Mouse (Mus musculus): ENCODE results near the gene Rnd2. TPM values are rescaled to one million over a fixed set of nuclear protein-coding genes. Genes with fewer than 3 reads are reported as not detected.

The Rnd2 gene
- polyA plus RNA-seq, 1 experiment from 2014 or later = 61.8 TPM

GRCm38 (mm10) chr11:101480912-101481311 lies 16.1 kb downstream of the Rnd2 start:
- no peak overlapping the region for H3K4me2 ChIP-seq (ENCODE audit: low read depth, low read length)
- no peaks in the 10 kb centered on the region for H3K27me3 ChIP-seq (ENCODE audit: control insufficient read depth, insufficient read depth, low read length)
- ATAC-seq (ENCODE audit: low read depth) = no peak
- WGBS = 66% methylated on average over 6 of the region's 6 CpGs
- H3K4me3 ChIP-seq (ENCODE audit: low read depth, low read length) = no peak overlapping the region
- no peak overlapping the region for H3K27ac ChIP-seq (ENCODE audit: low read depth, low read length)
- H3K9ac ChIP-seq (replicated peaks; ENCODE audit: low read depth, low read length) = no peak overlapping the region
- H3K4me1 ChIP-seq (ENCODE audit: control insufficient read depth, insufficient read depth, low read length) = peaks cover 11% of the 10 kb centered on the region; the same call in 1 of the 2 replicates
- H3K36me3 ChIP-seq (ENCODE audit: control insufficient read depth, insufficient read depth, low read length) = no peaks in the 10 kb centered on the region
- H3K9me3 ChIP-seq (ENCODE audit: control insufficient read depth, low read length) = no peaks in the 10 kb centered on the region

GRCm38 (mm10) chr11:101483804-101484203 lies 19.0 kb downstream of the Rnd2 start:
- ATAC-seq (ENCODE audit: low read depth) = no peak
- WGBS = 9% methylated on average over 3 of the region's 3 CpGs
- peaks cover 5% of the 10 kb centered on the region; the same call in 1 of the 2 replicates for H3K4me1 ChIP-seq (ENCODE audit: control insufficient read depth, insufficient read depth, low read length)

GRCm38 (mm10) chr11:101484245-101484644 lies 19.4 kb downstream of the Rnd2 start:
- no peak overlapping the region for H3K9ac ChIP-seq (replicated peaks; ENCODE audit: low read depth, low read length)
- H3K36me3 ChIP-seq (ENCODE audit: control insufficient read depth, insufficient read depth, low read length) = no peaks in the 10 kb centered on the region
- no peak overlapping the region for H3K4me2 ChIP-seq (ENCODE audit: low read depth, low read length)
- H3K9me3 ChIP-seq (ENCODE audit: control insufficient read depth, low read length) = no peaks in the 10 kb centered on the region
- H3K4me3 ChIP-seq (ENCODE audit: low read depth, low read length) = no peak overlapping the region
- H3K4me1 ChIP-seq (ENCODE audit: control insufficient read depth, insufficient read depth, low read length) = peaks cover 2% of the 10 kb centered on the region; the same call in 1 of the 2 replicates
- no peak overlapping the region for H3K27ac ChIP-seq (ENCODE audit: low read depth, low read length)
- WGBS = 72% methylated on average over 6 of the region's 6 CpGs
- ATAC-seq (ENCODE audit: low read depth) = no peak
- no peaks in the 10 kb centered on the region for H3K27me3 ChIP-seq (ENCODE audit: control insufficient read depth, insufficient read depth, low read length)

More at GRCm38 (mm10) chr11:101483804-101484203, 19.0 kb downstream of the Rnd2 start:
- Histone ChIP-seq H3K9ac (replicated peaks; ENCODE audit: low read depth, low read length) (no peak overlapping the region), H3K9me3 (ENCODE audit: control insufficient read depth, low read length) (no peaks in the 10 kb centered on the region), H3K27ac (ENCODE audit: low read depth, low read length) (no peak overlapping the region), H3K4me2 (ENCODE audit: low read depth, low read length) (no peak overlapping the region), H3K27me3 (ENCODE audit: control insufficient read depth, insufficient read depth, low read length) (no peaks in the 10 kb centered on the region), H3K36me3 (ENCODE audit: control insufficient read depth, insufficient read depth, low read length) (no peaks in the 10 kb centered on the region), H3K4me3 (ENCODE audit: low read depth, low read length) (no peak overlapping the region)

GRCm38 (mm10) chr11:101484814-101485213 lies 20.0 kb downstream of the Rnd2 start:
- 90% methylated on average over 7 of the region's 7 CpGs for WGBS
- Histone ChIP-seq H3K36me3 (ENCODE audit: control insufficient read depth, insufficient read depth, low read length) (no peaks in the 10 kb centered on the region), H3K27me3 (ENCODE audit: control insufficient read depth, insufficient read depth, low read length) (no peaks in the 10 kb centered on the region), H3K4me1 (ENCODE audit: control insufficient read depth, insufficient read depth, low read length) (no peaks in the 10 kb centered on the region), H3K4me3 (ENCODE audit: low read depth, low read length) (no peak overlapping the region), H3K9ac (replicated peaks; ENCODE audit: low read depth, low read length) (no peak overlapping the region), H3K4me2 (ENCODE audit: low read depth, low read length) (no peak overlapping the region), H3K27ac (ENCODE audit: low read depth, low read length) (no peak overlapping the region), H3K9me3 (ENCODE audit: control insufficient read depth, low read length) (no peaks in the 10 kb centered on the region)
- no peak for ATAC-seq (ENCODE audit: low read depth)

GRCm38 (mm10) chr11:101485509-101486028 lies 20.8 kb downstream of the Rnd2 start:
- no peaks in the 10 kb centered on the region for H3K36me3 ChIP-seq (ENCODE audit: control insufficient read depth, insufficient read depth, low read length)
- H3K4me3 ChIP-seq (ENCODE audit: low read depth, low read length) = no peak overlapping the region
- no peaks in the 10 kb centered on the region for H3K4me1 ChIP-seq (ENCODE audit: control insufficient read depth, insufficient read depth, low read length)
- no peak for ATAC-seq (ENCODE audit: low read depth)
- H3K27ac ChIP-seq (ENCODE audit: low read depth, low read length) = no peak overlapping the region
- no peaks in the 10 kb centered on the region for H3K27me3 ChIP-seq (ENCODE audit: control insufficient read depth, insufficient read depth, low read length)
- no peak overlapping the region for H3K4me2 ChIP-seq (ENCODE audit: low read depth, low read length)
- WGBS = 50% methylated on average over 6 of the region's 6 CpGs
- no peaks in the 10 kb centered on the region for H3K9me3 ChIP-seq (ENCODE audit: control insufficient read depth, low read length)
- no peak overlapping the region for H3K9ac ChIP-seq (replicated peaks; ENCODE audit: low read depth, low read length)

- ATAC-seq (ENCODE audit: low read depth) = no peak
- Histone ChIP-seq H3K9me3 (ENCODE audit: control insufficient read depth, low read length) (no peaks in the 10 kb centered on the region), H3K4me1 (ENCODE audit: control insufficient read depth, insufficient read depth, low read length) (no peaks in the 10 kb centered on the region), H3K27me3 (ENCODE audit: control insufficient read depth, insufficient read depth, low read length) (no peaks in the 10 kb centered on the region), H3K36me3 (ENCODE audit: control insufficient read depth, insufficient read depth, low read length) (no peaks in the 10 kb centered on the region), H3K27ac (ENCODE audit: low read depth, low read length) (no peak overlapping the region), H3K9ac (replicated peaks; ENCODE audit: low read depth, low read length) (no peak overlapping the region), H3K4me2 (ENCODE audit: low read depth, low read length) (no peak overlapping the region), H3K4me3 (ENCODE audit: low read depth, low read length) (no peak overlapping the region)
- 73% methylated on average over 6 of the region's 6 CpGs for WGBS
Observed at GRCm38 (mm10) chr11:101486126-101486525, 21.3 kb downstream of the Rnd2 start.

- Histone ChIP-seq H3K27me3 (ENCODE audit: control insufficient read depth, insufficient read depth, low read length) (no peaks in the 10 kb centered on the region), H3K4me3 (ENCODE audit: low read depth, low read length) (no peak overlapping the region), H3K9ac (replicated peaks; ENCODE audit: low read depth, low read length) (no peak overlapping the region), H3K4me2 (ENCODE audit: low read depth, low read length) (no peak overlapping the region), H3K4me1 (ENCODE audit: control insufficient read depth, insufficient read depth, low read length) (no peaks in the 10 kb centered on the region), H3K9me3 (ENCODE audit: control insufficient read depth, low read length) (no peaks in the 10 kb centered on the region), H3K27ac (ENCODE audit: low read depth, low read length) (no peak overlapping the region), H3K36me3 (ENCODE audit: control insufficient read depth, insufficient read depth, low read length) (no peaks in the 10 kb centered on the region)
- ATAC-seq (ENCODE audit: low read depth) = no peak
- WGBS = 83% methylated on average over 5 of the region's 5 CpGs
Observed at GRCm38 (mm10) chr11:101506269-101506780, 41.5 kb downstream of the Rnd2 start.

- Histone ChIP-seq H3K4me1 (ENCODE audit: control insufficient read depth, insufficient read depth, low read length) (no peaks in the 10 kb centered on the region), H3K27ac (ENCODE audit: low read depth, low read length) (no peak overlapping the region), H3K36me3 (ENCODE audit: control insufficient read depth, insufficient read depth, low read length) (no peaks in the 10 kb centered on the region), H3K27me3 (ENCODE audit: control insufficient read depth, insufficient read depth, low read length) (no peaks in the 10 kb centered on the region), H3K4me3 (ENCODE audit: low read depth, low read length) (no peak overlapping the region), H3K9ac (replicated peaks; ENCODE audit: low read depth, low read length) (no peak overlapping the region), H3K4me2 (ENCODE audit: low read depth, low read length) (no peak overlapping the region), H3K9me3 (ENCODE audit: control insufficient read depth, low read length) (no peaks in the 10 kb centered on the region)
- no peak for ATAC-seq (ENCODE audit: low read depth)
- 92% methylated on average over 7 of the region's 7 CpGs for WGBS
Observed at GRCm38 (mm10) chr11:101507090-101507489, 42.3 kb downstream of the Rnd2 start.

GRCm38 (mm10) chr11:101518937-101519336 lies 54.1 kb downstream of the Rnd2 start:
- Histone ChIP-seq H3K4me2 (ENCODE audit: low read depth, low read length) (no peak overlapping the region), H3K4me3 (ENCODE audit: low read depth, low read length) (no peak overlapping the region), H3K27ac (ENCODE audit: low read depth, low read length) (no peak overlapping the region), H3K27me3 (ENCODE audit: control insufficient read depth, insufficient read depth, low read length) (no peaks in the 10 kb centered on the region), H3K4me1 (ENCODE audit: control insufficient read depth, insufficient read depth, low read length) (no peaks in the 10 kb centered on the region), H3K9me3 (ENCODE audit: control insufficient read depth, low read length) (no peaks in the 10 kb centered on the region), H3K9ac (replicated peaks; ENCODE audit: low read depth, low read length) (no peak overlapping the region), H3K36me3 (ENCODE audit: control insufficient read depth, insufficient read depth, low read length) (no peaks in the 10 kb centered on the region)
- WGBS = 77% methylated on average over 5 of the region's 5 CpGs
- no peak for ATAC-seq (ENCODE audit: low read depth)

All from neural tube, embryonic 14.5 days (tissue).